Mouse (Mus musculus) G1E (cell line): Measurements from ENCODE around the gene Ap2b1. TPM values are rescaled to one million over a fixed set of nuclear protein-coding genes. Genes with fewer than 3 reads are reported as not detected.
A peak's percentile ranks its signal among the peaks of the same experiment; 100 is the strongest.

Experiments used
- ATAC-seq: 2 replicates; pipeline ENCODE4 v1.8.0; 2016; ENCODE audit warnings: mild to moderate bottlenecking; ENCODE audit not compliant: insufficient number of reproducible peaks, poor library complexity, low FRiP score, severe bottlenecking; ENCODE audit errors: extremely low read depth
- DNase-seq: peaks from one replicate; pipeline ENCODE4 v3.0.0; 2012; ENCODE audit warnings: low spot score
- H3K27me3 ChIP-seq: 2 replicates; pipeline ENCODE4 v1.6.1; 2012; ENCODE audit warnings: mild to moderate bottlenecking, low read length, inconsistent platforms; ENCODE audit not compliant: insufficient read depth
- H3K36me3 ChIP-seq: replicated peaks from 2 replicates; pipeline ENCODE3; 2012; ENCODE audit warnings: mild to moderate bottlenecking, inconsistent platforms
- H3K4me1 ChIP-seq: 2 replicates; pipeline ENCODE4 v1.6.1; 2012; ENCODE audit warnings: low read depth, low read length, inconsistent platforms, mixed read lengths; ENCODE audit not compliant: insufficient read depth
- H3K4me3 ChIP-seq: 2 replicates; pipeline ENCODE4 v1.5.1; 2012; ENCODE audit warnings: low read depth, mild to moderate bottlenecking, inconsistent platforms, low read length, moderate library complexity, mixed read lengths
- H3K9me3 ChIP-seq: replicated peaks from 2 replicates; pipeline ENCODE4 v1.6.1; 2012; ENCODE audit warnings: inconsistent platforms
- CTCF ChIP-seq: IDR thresholded peaks from 2 replicates; pipeline ENCODE4 v1.5.1; 2012; ENCODE audit warnings: low read depth, low read length, inconsistent platforms, mixed read lengths
- GATA1 ChIP-seq: IDR thresholded peaks from 2 replicates; pipeline ENCODE4 v1.6.1; 2012; ENCODE audit warnings: borderline replicate concordance, low read length, inconsistent platforms, mixed read lengths
- GATA2 ChIP-seq: IDR thresholded peaks from 2 replicates; pipeline ENCODE4 v1.6.1; 2012; ENCODE audit warnings: low read depth, low read length, inconsistent platforms, borderline replicate concordance
- POLR2AphosphoS5 ChIP-seq: IDR thresholded peaks from 2 replicates; pipeline ENCODE4 v1.6.1; 2012; ENCODE audit warnings: low read depth, low read length, inconsistent platforms; ENCODE audit not compliant: insufficient replicate concordance
- TAL1 ChIP-seq: conservative IDR thresholded peaks from 2 replicates; pipeline ENCODE4 v1.6.1; 2012; ENCODE audit warnings: low read depth, low read length, inconsistent platforms, mixed read lengths
- polyA plus RNA-seq: library from polyadenylated mRNA; stranded (reverse); fragments of >175 nt; gene quantifications from 2 replicates; pipeline ENCODE4 v1.2.3, GENCODE M21; 2012
- total RNA-seq, 2 experiments: library from RNA; stranded (forward) in 1 of 2; stranded (reverse) in 1 of 2; fragments of 200-1000 nt in 1 of 2; fragments of >200 nt in 1 of 2; fragmentation: Nextera tagmentation in 1 of 2; gene quantifications; 2 replicates each; pipeline ENCODE4 v1.2.3; 2014 to 2017

Gene Ap2b1
- total and polyA plus RNA-seq, 3 experiments = 17.8 to 113 (median 76.5) TPM

GRCm38 (mm10) chr11:83379745-83380341 is 81.0 kb downstream of the Ap2b1 start:
- Histone ChIP-seq H3K9me3 (no peaks in the 10 kb centered on the region), H3K4me3 (peak overlapping the region; percentile 7; the same call in 1 of the 2 replicates), H3K27me3 (no peaks in the 10 kb centered on the region), H3K36me3 (peaks cover 64% of the 10 kb centered on the region), H3K4me1 (peaks cover 40% of the 10 kb centered on the region)
- DNase-seq (peak; percentile 45), ATAC-seq (peak; percentile 80)
- TF ChIP-seq GATA2 (no peak), CTCF (no peak), POLR2AphosphoS5 (no peak), GATA1 (no peak), TAL1 (peak; percentile 90)

DNA sequence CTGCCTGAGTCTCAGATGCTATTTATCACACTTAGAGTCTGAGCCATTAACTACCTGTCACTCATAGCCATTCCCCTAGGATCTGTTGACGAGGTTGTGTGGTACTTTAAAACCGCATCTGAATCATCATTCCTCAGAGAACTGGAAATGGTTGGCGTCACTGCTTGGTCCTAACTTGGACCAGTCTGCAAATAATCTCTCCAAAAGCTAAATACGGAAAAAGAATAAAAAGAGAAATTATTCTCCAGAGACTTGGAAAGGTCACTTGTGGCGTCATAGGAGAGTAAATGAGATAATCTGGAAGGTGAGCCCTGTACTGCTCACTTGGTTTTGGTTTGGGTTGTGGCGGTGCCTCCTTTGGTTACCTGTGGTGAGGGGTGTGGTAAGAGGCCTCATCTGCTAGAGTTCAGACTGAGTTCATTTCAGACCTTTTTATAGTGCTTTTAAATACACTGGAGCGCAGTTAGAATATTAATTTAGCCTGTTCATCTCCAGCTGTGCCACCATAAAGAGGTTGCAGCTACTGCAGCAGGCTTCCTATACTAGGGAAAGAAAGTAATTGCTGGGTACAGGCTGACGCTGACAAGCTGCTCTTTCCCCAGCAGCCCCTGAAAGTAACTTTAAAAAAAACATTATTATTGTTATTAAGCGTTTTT is 84.2 kb downstream of the Ap2b1 start:
- Histone ChIP-seq H3K4me3 (no peak overlapping the region), H3K27me3 (no peaks in the 10 kb centered on the region), H3K4me1 (peaks cover 35% of the 10 kb centered on the region), H3K36me3 (peaks cover 60% of the 10 kb centered on the region), H3K9me3 (no peaks in the 10 kb centered on the region)
- ATAC-seq (no peak), DNase-seq (no peak)
- TF ChIP-seq TAL1 (no peak), POLR2AphosphoS5 (no peak), GATA1 (no peak), GATA2 (no peak), CTCF (no peak)

- DNase-seq (no peak), ATAC-seq (no peak)
- Histone ChIP-seq H3K36me3 (peaks cover 62% of the 10 kb centered on the region), H3K27me3 (no peaks in the 10 kb centered on the region), H3K4me1 (peaks cover 30% of the 10 kb centered on the region), H3K4me3 (no peak overlapping the region), H3K9me3 (no peaks in the 10 kb centered on the region)
- no peak for TF ChIP-seq CTCF
- TF ChIP-seq POLR2AphosphoS5 = no peak
- TF ChIP-seq GATA1 = no peak
- no peak for TF ChIP-seq GATA2
Observed at GRCm38 (mm10) chr11:83383532-83383887, 84.7 kb downstream of the Ap2b1 start.

GRCm38 (mm10) chr11:83393062-83393461 is 94.2 kb downstream of the Ap2b1 start:
- DNase-seq (no peak), ATAC-seq (no peak)
- H3K4me1 ChIP-seq = no peaks in the 10 kb centered on the region
- peaks cover 90% of the 10 kb centered on the region for H3K36me3 ChIP-seq
- H3K9me3 ChIP-seq = no peaks in the 10 kb centered on the region
- no peaks in the 10 kb centered on the region for H3K27me3 ChIP-seq
- TF ChIP-seq GATA2 (no peak), CTCF (no peak), TAL1 (no peak), GATA1 (no peak), POLR2AphosphoS5 (no peak)
- H3K4me3 ChIP-seq = no peak overlapping the region

DNA sequence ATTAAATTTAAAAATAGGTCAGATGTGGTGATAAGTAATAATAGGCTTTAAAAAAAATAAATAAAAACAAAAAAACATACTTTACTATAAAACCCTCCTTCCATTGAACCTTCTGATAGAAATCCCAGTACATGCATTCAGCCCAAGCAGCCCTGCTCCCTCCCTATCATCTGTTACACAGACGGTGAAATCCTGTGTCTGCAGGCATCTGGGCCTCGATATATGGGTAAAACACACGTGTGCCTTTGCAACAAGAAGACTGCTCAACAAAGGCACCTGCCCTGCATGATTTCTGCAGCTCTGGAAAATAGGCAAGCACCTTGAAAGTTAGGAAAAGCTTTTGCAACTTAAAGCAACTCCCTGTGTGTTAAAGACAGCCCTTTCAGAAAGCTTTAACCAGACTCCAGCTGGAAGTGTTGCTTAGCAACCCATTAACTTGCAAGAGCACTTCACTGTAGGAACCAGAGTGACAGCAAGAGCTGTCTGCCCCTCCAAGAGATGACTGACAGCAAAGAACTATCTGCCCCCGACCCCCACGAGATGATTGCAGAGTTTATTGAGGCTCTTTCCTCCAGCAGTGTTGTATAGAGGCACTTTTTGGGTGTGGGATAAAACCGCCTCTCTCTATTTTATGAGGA is 96.1 kb downstream of the Ap2b1 start:
- no peaks in the 10 kb centered on the region for H3K9me3 ChIP-seq

GRCm38 (mm10) chr11:83397626-83398025 is 98.8 kb downstream of the Ap2b1 start:
- Histone ChIP-seq H3K36me3 (peaks cover 87% of the 10 kb centered on the region), H3K4me3 (no peak overlapping the region), H3K27me3 (no peaks in the 10 kb centered on the region), H3K4me1 (no peaks in the 10 kb centered on the region), H3K9me3 (no peaks in the 10 kb centered on the region)
- DNase-seq (no peak), ATAC-seq (no peak)
- TF ChIP-seq CTCF = no peak
- no peak for TF ChIP-seq TAL1
- TF ChIP-seq GATA2 = no peak
- TF ChIP-seq GATA1 = no peak
- TF ChIP-seq POLR2AphosphoS5 = no peak

More for the DNA sequence above, 96.1 kb downstream of the Ap2b1 start:
- H3K4me3 ChIP-seq = no peak overlapping the region
- H3K36me3 ChIP-seq = peaks cover 92% of the 10 kb centered on the region
- no peaks in the 10 kb centered on the region for H3K27me3 ChIP-seq
- ATAC-seq = no peak
- DNase-seq = no peak
- no peaks in the 10 kb centered on the region for H3K4me1 ChIP-seq
- TF ChIP-seq GATA2 = no peak
- TF ChIP-seq GATA1 = no peak
- TF ChIP-seq TAL1 = no peak
- no peak for TF ChIP-seq POLR2AphosphoS5
- TF ChIP-seq CTCF = no peak
